Mouse (Mus musculus) v-Abl transformed pro-B cells (cell line): ENCODE results near the gene Ndufa3.

Experiments
- in situ Hi-C, 2 experiments: fragments of 400-800 bp; cut with MboI; formaldehyde crosslinking; loops; one replicate each; pipeline ENCODE4 v1.15.1; 2025; ENCODE audit not compliant: unreplicated experiment in 2 of 2

The Ndufa3 gene

GRCm38 (mm10) chr7:3664524-3665214 lies 47.5 kb downstream of the Ndufa3 start:
- in situ Hi-C loops: loop anchor here in 1 of 2 experiments (5.0 kb wide), 1 partner anchor 38 kb away; the partner anchor contains the start of gene Rps9

GRCm38 (mm10) chr7:3665215-3666114 lies 48.3 kb downstream of the Ndufa3 start, which contains the start of gene Leng1:
Gene Leng1, minus strand, starts transcription at chr7:3665840.
- in situ Hi-C loops: no loop called here

GRCm38 (mm10) chr7:3666921-3667391 lies 49.8 kb downstream of the Ndufa3 start:
- in situ Hi-C loops: no loop called here
